Mouse (Mus musculus): ENCODE measurements around the gene Prss57. TPM values are rescaled to one million over a fixed set of nuclear protein-coding genes. Genes with fewer than 3 reads are reported as not detected.

Prss57 gene
- polyA plus RNA-seq, 1 experiment = 0.02 TPM

DNA sequence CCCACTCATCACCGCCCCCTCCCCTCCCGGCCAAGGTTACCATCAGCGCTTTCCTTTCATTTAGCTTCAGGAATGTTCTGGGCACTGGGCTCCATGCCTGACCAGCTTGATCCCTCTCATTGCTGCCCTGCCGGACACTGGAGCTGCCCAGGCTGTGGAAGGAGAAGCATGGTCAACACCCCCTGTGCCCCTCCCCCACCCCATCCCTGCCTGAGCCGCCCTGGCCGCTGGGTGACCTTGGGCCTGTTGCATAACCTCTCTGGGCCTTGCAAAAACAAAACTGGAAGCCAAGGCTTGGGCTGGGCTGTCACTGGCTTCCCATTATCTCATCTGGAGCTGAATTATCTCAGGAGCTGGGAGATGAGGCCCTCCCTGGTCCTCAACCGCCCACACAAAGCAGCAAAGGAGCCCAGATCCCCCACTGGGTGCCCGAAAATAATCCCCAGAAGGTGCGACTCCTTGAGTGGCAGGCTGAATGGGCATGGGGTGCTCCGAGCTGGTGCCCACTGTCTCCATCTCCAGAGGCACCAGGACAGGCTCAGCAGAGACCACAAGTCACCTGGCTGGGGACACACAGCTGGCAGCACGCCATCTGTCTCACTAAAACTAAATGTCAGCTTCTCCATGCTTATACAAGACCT lies 11.7 kb upstream of the Prss57 start:
- no peak overlapping the region for H3K4me3 ChIP-seq (replicated peaks)
- H3K27me3 ChIP-seq (ENCODE audit: control insufficient read depth) = no peaks in the 10 kb centered on the region; the same call in 1 of the 2 replicates
- peaks cover 38% of the 10 kb centered on the region for H3K4me1 ChIP-seq (ENCODE audit: control insufficient read depth)
- H3K9me3 ChIP-seq (ENCODE audit: control insufficient read depth, low read length) = no peaks in the 10 kb centered on the region
- no peaks in the 10 kb centered on the region for H3K36me3 ChIP-seq (ENCODE audit: control insufficient read depth)
- no peak for TF ChIP-seq TAL1 (IDR thresholded peaks at IDR 0.05; ENCODE audit: low read length)
- TF ChIP-seq GATA1 (IDR thresholded peaks at IDR 0.05; ENCODE audit: low read length) = no peak

DNA sequence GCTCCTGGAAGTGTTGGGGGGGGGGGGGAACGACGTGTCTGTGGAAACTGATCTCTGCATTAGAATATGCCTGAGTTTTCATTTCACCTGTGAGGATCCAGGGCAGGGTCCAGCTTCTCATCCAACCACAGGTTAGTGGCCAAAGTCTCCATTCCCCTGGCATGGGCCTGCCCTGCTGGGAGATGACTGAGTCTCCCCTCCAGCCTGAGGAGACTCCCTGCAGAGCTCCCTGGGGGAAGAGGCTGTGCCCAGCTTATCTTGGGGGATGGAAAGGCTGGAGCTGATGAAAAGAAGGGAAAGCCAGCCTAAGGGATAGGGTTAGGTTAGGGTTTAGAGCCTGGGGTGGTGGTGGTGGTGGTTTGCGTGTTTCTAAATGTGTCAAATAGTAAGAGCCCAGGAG lies 11.1 kb upstream of the Prss57 start:
- H3K4me1 ChIP-seq (ENCODE audit: control insufficient read depth) = peaks cover 35% of the 10 kb centered on the region
- TF ChIP-seq GATA1 (IDR thresholded peaks at IDR 0.05; ENCODE audit: low read length) = no peak
- no peaks in the 10 kb centered on the region; the same call in none of the 2 replicates for H3K27me3 ChIP-seq (ENCODE audit: control insufficient read depth)
- no peak overlapping the region for H3K4me3 ChIP-seq (replicated peaks)
- H3K36me3 ChIP-seq (ENCODE audit: control insufficient read depth) = no peaks in the 10 kb centered on the region
- no peaks in the 10 kb centered on the region for H3K9me3 ChIP-seq (ENCODE audit: control insufficient read depth, low read length)

DNA sequence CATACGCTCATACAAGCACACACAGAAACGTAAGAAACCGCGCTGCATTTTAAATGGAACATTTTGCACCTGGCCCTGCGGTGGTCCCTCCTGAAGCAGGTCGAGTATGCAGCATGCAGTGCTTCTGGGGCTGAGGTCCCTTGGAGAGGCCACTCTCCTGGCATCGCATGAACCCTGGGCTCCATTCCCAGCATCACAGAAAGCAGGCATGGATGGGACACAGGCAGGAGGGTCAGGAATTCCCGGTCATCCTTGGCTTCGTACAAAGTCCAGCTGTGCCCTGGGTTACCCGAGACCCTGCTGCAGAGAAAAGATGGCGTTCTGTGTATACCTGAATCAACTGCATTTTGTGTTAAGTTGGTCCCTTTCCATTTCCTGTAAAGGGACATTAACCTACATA lies 9.7 kb upstream of the Prss57 start:
- TF ChIP-seq GATA1 (IDR thresholded peaks at IDR 0.05; ENCODE audit: low read length) (no peak), TAL1 (IDR thresholded peaks at IDR 0.05; ENCODE audit: low read length) (no peak)
- no peaks in the 10 kb centered on the region for H3K9me3 ChIP-seq (ENCODE audit: control insufficient read depth, low read length)
- H3K4me3 ChIP-seq (replicated peaks) = no peak overlapping the region
- H3K36me3 ChIP-seq (ENCODE audit: control insufficient read depth) = no peaks in the 10 kb centered on the region
- H3K4me1 ChIP-seq (ENCODE audit: control insufficient read depth) = peaks cover 23% of the 10 kb centered on the region
- H3K27me3 ChIP-seq (ENCODE audit: control insufficient read depth) = no peaks in the 10 kb centered on the region; the same call in none of the 2 replicates

DNA sequence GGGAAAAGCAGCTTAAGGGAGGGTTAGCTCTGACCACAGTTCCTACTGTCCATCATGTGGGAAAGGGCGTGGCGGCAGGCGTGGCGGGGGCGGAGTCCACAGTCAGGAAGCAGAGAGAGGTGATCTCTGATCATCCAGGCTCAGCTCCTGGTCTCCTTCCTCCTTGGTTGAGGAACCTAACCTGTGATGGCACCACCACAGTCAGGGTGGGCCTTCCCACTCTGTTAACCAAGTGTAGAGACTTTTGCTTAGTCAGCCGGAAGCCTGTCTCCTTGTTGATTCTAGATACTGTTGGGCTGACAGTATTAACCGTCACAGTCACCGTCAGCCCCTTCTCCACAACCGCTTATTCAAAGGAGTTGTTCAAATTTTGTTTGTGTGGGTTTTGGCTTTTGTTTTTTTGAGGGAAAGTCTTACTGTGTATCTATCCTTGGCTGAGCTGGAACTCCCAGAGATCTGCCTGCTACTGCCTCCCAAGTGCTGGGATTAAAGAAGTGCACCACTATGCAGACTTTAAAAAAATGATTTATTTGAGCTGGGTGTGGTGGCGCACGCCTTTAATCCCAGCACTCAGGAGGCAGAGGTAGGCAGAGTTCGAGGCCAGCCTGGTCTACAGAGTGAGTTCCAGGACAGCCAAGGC lies 7.6 kb upstream of the Prss57 start:
- H3K4me1 ChIP-seq (ENCODE audit: control insufficient read depth) = peaks cover 35% of the 10 kb centered on the region
- no peak for TF ChIP-seq TAL1 (IDR thresholded peaks at IDR 0.05; ENCODE audit: low read length)
- TF ChIP-seq GATA1 (IDR thresholded peaks at IDR 0.05; ENCODE audit: low read length) = no peak
- H3K36me3 ChIP-seq (ENCODE audit: control insufficient read depth) = no peaks in the 10 kb centered on the region
- peaks cover 16% of the 10 kb centered on the region for H3K27me3 ChIP-seq (ENCODE audit: control insufficient read depth)
- H3K4me3 ChIP-seq (replicated peaks) = no peak overlapping the region
- no peaks in the 10 kb centered on the region for H3K9me3 ChIP-seq (ENCODE audit: control insufficient read depth, low read length)

DNA sequence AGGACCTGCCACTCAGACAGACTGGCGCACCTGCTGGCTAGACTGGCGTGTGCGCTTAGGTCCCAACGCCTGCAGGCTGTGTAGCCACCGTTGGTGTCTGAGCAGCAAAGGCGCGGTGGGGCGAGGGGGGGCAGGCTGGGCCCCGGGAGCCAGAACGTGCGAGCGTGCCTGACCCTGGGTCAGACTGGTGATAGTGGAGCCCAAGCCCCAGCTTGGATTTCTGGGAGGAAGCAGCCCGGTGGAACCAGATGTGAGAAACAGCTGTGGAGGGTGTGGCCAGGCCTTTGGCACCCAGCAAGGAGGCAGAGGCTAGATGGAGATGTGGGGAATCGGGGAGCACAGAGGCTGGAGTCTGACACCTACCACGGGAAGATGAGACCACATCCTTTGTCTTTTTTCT lies 6.6 kb upstream of the Prss57 start:
- Histone ChIP-seq H3K9me3 (ENCODE audit: control insufficient read depth, low read length) (no peaks in the 10 kb centered on the region), H3K36me3 (ENCODE audit: control insufficient read depth) (no peaks in the 10 kb centered on the region), H3K4me3 (replicated peaks) (no peak overlapping the region), H3K4me1 (ENCODE audit: control insufficient read depth) (peaks cover 35% of the 10 kb centered on the region), H3K27me3 (ENCODE audit: control insufficient read depth) (peaks cover 21% of the 10 kb centered on the region)
- TF ChIP-seq GATA1 (IDR thresholded peaks at IDR 0.05; ENCODE audit: low read length) = no peak
- TF ChIP-seq TAL1 (IDR thresholded peaks at IDR 0.05; ENCODE audit: low read length) = no peak

DNA sequence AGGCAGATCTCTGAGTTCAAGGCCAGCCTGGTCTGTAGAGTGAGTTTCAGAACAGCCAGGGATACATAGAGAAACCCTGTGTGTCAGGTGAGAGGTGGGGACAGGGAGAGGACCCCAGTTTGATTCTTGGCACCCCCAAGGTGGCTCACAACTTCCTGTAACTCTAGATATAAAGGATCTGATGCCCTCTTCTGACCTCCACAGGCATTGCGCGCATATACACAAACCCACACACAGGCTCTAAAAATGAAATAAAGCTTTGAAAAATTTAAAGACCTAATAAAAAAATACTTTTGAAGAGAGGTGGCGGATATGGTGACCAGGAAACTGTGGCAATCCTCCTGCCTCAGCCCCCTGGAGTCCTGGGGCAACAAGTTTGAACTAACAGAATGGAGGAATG lies 5.1 kb upstream of the Prss57 start:
- Histone ChIP-seq H3K4me1 (ENCODE audit: control insufficient read depth) (peaks cover 31% of the 10 kb centered on the region), H3K9me3 (ENCODE audit: control insufficient read depth, low read length) (no peaks in the 10 kb centered on the region), H3K36me3 (ENCODE audit: control insufficient read depth) (no peaks in the 10 kb centered on the region), H3K27me3 (ENCODE audit: control insufficient read depth) (peaks cover 21% of the 10 kb centered on the region), H3K4me3 (replicated peaks) (no peak overlapping the region)
- TF ChIP-seq GATA1 (IDR thresholded peaks at IDR 0.05; ENCODE audit: low read length) (no peak), TAL1 (IDR thresholded peaks at IDR 0.05; ENCODE audit: low read length) (no peak)

DNA sequence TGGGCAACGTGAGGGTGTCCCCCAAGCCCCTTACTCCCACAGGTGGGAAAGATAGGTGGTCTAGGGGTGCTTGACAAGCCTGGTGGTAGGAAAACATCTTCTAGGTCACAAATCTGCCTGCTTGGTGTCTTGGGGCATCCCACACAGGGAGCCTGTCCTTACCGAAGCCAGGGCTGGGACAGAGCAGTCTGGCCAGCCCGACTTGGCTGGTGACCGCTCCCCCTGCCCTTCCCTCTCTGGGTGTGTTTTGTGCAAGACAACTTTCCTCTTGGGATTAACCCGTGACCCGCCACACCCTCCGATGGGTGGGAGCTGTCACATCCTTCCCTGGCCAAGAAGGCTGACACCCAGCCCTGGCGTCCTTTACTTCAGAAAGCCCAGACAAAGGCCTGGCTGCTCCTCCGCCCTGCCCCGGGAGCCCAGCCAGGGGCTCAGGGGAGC lies 3.8 kb upstream of the Prss57 start:
- TF ChIP-seq TAL1 (IDR thresholded peaks at IDR 0.05; ENCODE audit: low read length) (no peak), GATA1 (IDR thresholded peaks at IDR 0.05; ENCODE audit: low read length) (no peak)
- no peaks in the 10 kb centered on the region for H3K36me3 ChIP-seq (ENCODE audit: control insufficient read depth)
- H3K9me3 ChIP-seq (ENCODE audit: control insufficient read depth, low read length) = no peaks in the 10 kb centered on the region
- peaks cover 31% of the 10 kb centered on the region for H3K4me1 ChIP-seq (ENCODE audit: control insufficient read depth)
- no peak overlapping the region for H3K4me3 ChIP-seq (replicated peaks)
- peaks cover 24% of the 10 kb centered on the region for H3K27me3 ChIP-seq (ENCODE audit: control insufficient read depth)

DNA sequence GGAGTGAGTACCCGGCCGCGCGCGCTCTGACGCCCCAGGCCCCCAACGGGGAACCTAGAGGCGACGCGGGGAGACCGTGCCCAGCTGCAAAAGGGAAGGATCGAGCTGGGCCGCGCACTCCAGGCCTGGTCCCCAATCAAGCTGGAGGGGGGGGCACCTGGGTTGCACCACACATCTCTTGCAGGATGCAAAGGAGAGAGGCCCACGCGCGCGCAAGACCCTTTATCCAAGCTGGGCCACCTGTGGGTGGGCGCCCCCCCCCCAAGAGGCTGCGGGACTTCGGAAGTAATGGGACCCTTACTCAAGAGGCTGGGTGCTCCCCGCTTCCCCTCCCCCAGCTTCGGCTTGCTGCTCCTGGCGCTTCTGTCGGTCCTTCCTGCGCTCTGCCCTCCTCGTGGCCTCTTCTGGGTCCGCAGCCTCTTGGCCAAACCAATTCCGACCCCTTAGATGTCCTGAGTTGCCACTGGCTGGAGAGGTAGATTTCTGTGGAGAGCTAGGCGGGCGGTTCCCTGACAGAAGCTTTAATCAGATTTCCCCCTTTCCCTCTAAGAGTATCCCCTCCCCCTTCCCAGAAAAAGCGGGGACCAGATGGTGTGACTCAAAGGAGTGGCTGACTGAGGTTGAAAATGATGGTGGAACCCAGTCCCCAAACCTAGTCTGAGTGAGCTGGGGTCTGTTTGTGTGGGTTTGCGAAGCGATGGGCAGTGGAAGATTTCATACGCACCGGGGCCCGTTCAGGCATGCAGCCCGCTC lies 3.2 kb upstream of the Prss57 start:
- peaks cover 24% of the 10 kb centered on the region for H3K27me3 ChIP-seq (ENCODE audit: control insufficient read depth)
- H3K4me1 ChIP-seq (ENCODE audit: control insufficient read depth) = peaks cover 31% of the 10 kb centered on the region
- no peak for TF ChIP-seq TAL1 (IDR thresholded peaks at IDR 0.05; ENCODE audit: low read length)
- TF ChIP-seq GATA1 (IDR thresholded peaks at IDR 0.05; ENCODE audit: low read length) = no peak
- H3K4me3 ChIP-seq (replicated peaks) = peak overlapping the region; percentile 57
- no peaks in the 10 kb centered on the region for H3K9me3 ChIP-seq (ENCODE audit: control insufficient read depth, low read length)
- H3K36me3 ChIP-seq (ENCODE audit: control insufficient read depth) = no peaks in the 10 kb centered on the region

DNA sequence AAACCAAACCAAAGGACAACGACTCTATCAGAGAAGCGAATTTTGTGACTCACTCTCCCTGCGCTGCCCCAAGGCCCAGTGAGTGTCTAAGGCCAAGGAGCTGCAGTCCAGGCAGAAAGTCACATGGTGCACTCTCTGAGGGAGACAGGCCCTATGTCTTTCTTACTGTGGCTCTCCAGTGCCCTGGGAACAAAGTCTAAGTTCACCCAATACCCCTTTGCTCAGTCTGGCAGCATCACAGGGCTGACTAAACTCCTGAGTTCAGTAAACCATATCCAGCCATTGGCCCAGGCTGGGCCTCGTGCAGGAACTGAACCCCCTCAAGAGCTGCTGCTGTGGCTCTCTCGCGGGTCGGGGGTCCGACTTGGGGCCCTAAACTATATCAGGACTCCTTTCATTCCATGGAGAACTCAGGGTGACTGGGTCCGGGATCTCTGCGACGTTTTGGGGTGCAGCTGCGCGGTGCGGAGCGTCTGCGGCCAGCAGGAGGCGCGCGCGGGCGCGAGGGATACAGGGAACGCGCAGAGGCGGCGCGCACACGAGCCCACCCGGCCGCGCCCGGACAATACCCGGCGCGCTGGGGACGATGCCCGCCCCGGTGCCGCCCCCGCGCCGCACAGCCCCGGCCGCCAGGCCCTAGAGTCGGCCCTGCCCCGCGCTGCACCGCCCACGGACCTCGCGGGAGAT lies 2.4 kb upstream of the Prss57 start, which contains the start of gene Palm:
Gene Palm (plus strand): TSS at position 522 of the 687 bp plus-strand sequence.
- TF ChIP-seq GATA1 (IDR thresholded peaks at IDR 0.05; ENCODE audit: low read length) = no peak
- TF ChIP-seq TAL1 (IDR thresholded peaks at IDR 0.05; ENCODE audit: low read length) = no peak
- Histone ChIP-seq H3K36me3 (ENCODE audit: control insufficient read depth) (no peaks in the 10 kb centered on the region), H3K4me1 (ENCODE audit: control insufficient read depth) (peaks cover 29% of the 10 kb centered on the region)

More for the DNA sequence above, 2.4 kb upstream of the Prss57 start, which contains the start of gene Palm:
- peak within 1 kb of the TSS; percentile 57 for H3K4me3 ChIP-seq (replicated peaks)
- peaks cover 24% of the 10 kb centered on the region for H3K27me3 ChIP-seq (ENCODE audit: control insufficient read depth)
- H3K9me3 ChIP-seq (ENCODE audit: control insufficient read depth, low read length) = no peaks in the 10 kb centered on the region
